Mouse (Mus musculus): ENCODE data around the gene Sfxn3. TPM values are rescaled to one million over a fixed set of nuclear protein-coding genes. Genes with fewer than 3 reads are reported as not detected.
"Not testable (repeated sequence)": the region's sequence is repeated elsewhere in the genome, so short reads cannot be mapped to it uniquely, and the experiment has no call there.

The Sfxn3 gene
- polyA plus RNA-seq, 1 experiment from 2014 or later, result 6.9 TPM

DNA sequence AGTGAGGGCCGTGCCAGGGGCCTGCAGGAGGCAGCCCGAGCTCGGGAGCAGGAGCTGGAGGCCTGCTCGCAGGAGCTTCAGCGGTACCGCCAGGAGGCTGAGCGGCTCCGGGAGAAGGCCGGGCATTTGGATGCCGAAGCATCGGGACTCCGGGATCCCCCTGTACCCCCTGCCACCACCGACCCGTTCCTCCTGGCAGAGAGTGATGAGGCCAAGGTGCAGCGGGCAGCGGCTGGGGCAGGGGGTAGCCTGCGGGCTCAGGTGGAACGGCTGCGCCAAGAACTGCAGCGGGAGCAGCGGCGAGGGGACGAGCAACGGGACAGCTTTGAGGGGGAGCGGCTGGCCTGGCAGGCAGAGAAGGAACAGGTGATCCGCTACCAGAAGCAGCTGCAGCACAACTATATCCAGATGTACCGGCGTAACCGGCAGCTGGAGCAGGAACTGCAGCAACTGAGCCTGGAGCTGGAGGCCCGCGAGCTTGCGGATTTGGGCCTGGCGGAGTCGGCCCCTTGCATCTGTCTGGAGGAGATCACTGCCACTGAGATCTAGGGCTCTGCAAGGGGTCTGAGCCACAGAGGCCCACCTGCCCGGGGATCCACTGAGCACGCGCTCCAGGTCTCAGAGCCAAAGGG is 21.2 kb upstream of the Sfxn3 start:
- Histone ChIP-seq H3K4me3 (no peak overlapping the region), H3K9me3 (no peaks in the 10 kb centered on the region), H3K27ac (no peak overlapping the region), H3K4me1 (peaks cover 49% of the 10 kb centered on the region), H3K36me3 (replicated peaks) (peaks cover 80% of the 10 kb centered on the region), H3K27me3 (ENCODE audit: poor library complexity, severe bottlenecking) (no peaks in the 10 kb centered on the region)
- DNase-seq (ENCODE audit: extremely low spot score, low spot score), result no peak
- WGBS, result 90% methylated on average over 37 of the region's 37 CpGs

GRCm38 (mm10) chr19:45026958-45027670 is 20.2 kb upstream of the Sfxn3 start:
- no peak overlapping the region for H3K27ac ChIP-seq
- no peaks in the 10 kb centered on the region for H3K27me3 ChIP-seq (ENCODE audit: poor library complexity, severe bottlenecking)
- H3K4me3 ChIP-seq, result no peak overlapping the region
- no peak for DNase-seq (ENCODE audit: extremely low spot score, low spot score)
- peaks cover 69% of the 10 kb centered on the region for H3K36me3 ChIP-seq (replicated peaks)
- 91% methylated on average over 6 of the region's 6 CpGs for WGBS
- H3K4me1 ChIP-seq, result peaks cover 48% of the 10 kb centered on the region
- H3K9me3 ChIP-seq, result no peaks in the 10 kb centered on the region

DNA sequence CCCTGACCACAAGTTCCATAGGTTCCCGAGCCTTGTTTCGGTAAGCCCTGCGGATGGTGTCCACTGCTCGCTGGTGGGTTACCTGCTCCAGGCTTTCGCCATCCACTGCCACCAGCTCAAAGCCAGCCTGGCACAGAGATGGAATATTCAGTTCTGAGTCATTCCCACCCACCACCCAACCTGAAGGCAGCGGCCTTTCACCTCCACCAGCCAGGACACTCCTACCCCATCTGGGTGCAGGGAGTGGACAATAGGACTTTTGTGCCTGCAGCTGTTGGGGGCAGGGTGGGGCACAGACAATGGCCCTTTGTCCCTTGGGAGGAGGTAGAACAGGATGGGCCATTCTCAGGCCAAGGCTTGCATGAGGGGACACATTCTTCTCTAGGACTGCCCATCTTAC is 19.5 kb upstream of the Sfxn3 start:
- H3K4me3 ChIP-seq, result no peak overlapping the region
- no peak for DNase-seq (ENCODE audit: extremely low spot score, low spot score)
- H3K4me1 ChIP-seq, result peaks cover 53% of the 10 kb centered on the region
- 83% methylated on average over 6 of the region's 6 CpGs for WGBS
- H3K9me3 ChIP-seq, result no peaks in the 10 kb centered on the region
- peaks cover 62% of the 10 kb centered on the region for H3K36me3 ChIP-seq (replicated peaks)
- H3K27me3 ChIP-seq (ENCODE audit: poor library complexity, severe bottlenecking), result peaks cover under 1% of the 10 kb centered on the region; the same call in 1 of the 2 replicates
- H3K27ac ChIP-seq, result peak overlapping the region; percentile 32; the same call in 1 of the 2 replicates

GRCm38 (mm10) chr19:45028746-45029145 is 18.6 kb upstream of the Sfxn3 start:
- 64% methylated on average over 19 of the region's 19 CpGs for WGBS
- Histone ChIP-seq H3K4me1 (peaks cover 60% of the 10 kb centered on the region), H3K27ac (peak overlapping the region; percentile 32), H3K4me3 (no peak overlapping the region), H3K27me3 (ENCODE audit: poor library complexity, severe bottlenecking) (peaks cover 4% of the 10 kb centered on the region; the same call in 1 of the 2 replicates), H3K36me3 (replicated peaks) (peaks cover 53% of the 10 kb centered on the region), H3K9me3 (no peaks in the 10 kb centered on the region)
- no peak for DNase-seq (ENCODE audit: extremely low spot score, low spot score)

GRCm38 (mm10) chr19:45029571-45029970 is 17.7 kb upstream of the Sfxn3 start:
- whole genome bisulfite sequencing, result 56% methylated on average over 9 of the region's 9 CpGs
- Histone ChIP-seq H3K27ac (no peak overlapping the region), H3K27me3 (ENCODE audit: poor library complexity, severe bottlenecking) (peaks cover 4% of the 10 kb centered on the region; the same call in 1 of the 2 replicates), H3K4me3 (no peak overlapping the region), H3K36me3 (replicated peaks) (peaks cover 44% of the 10 kb centered on the region), H3K4me1 (peaks cover 63% of the 10 kb centered on the region), H3K9me3 (no peaks in the 10 kb centered on the region)
- DNase-seq (ENCODE audit: extremely low spot score, low spot score), result no peak

- no peak overlapping the region for H3K4me3 ChIP-seq
- no peak overlapping the region for H3K27ac ChIP-seq
- H3K27me3 ChIP-seq (ENCODE audit: poor library complexity, severe bottlenecking), result peaks cover 4% of the 10 kb centered on the region; the same call in 1 of the 2 replicates
- no peaks in the 10 kb centered on the region for H3K9me3 ChIP-seq
- peaks cover 39% of the 10 kb centered on the region for H3K36me3 ChIP-seq (replicated peaks)
- 41% methylated on average over 8 of the region's 8 CpGs for WGBS
- DNase-seq (ENCODE audit: extremely low spot score, low spot score), result peak; percentile 70
- H3K4me1 ChIP-seq, result peaks cover 63% of the 10 kb centered on the region
Measured at GRCm38 (mm10) chr19:45030111-45030510, 17.2 kb upstream of the Sfxn3 start.

GRCm38 (mm10) chr19:45030746-45031693 is 16.3 kb upstream of the Sfxn3 start:
- Histone ChIP-seq H3K27me3 (ENCODE audit: poor library complexity, severe bottlenecking) (peaks cover 10% of the 10 kb centered on the region), H3K4me3 (peak overlapping the region; percentile 27; the same call in 1 of the 2 replicates), H3K9me3 (no peaks in the 10 kb centered on the region), H3K27ac (peak overlapping the region; percentile 27; the same call in 1 of the 2 replicates), H3K36me3 (replicated peaks) (peaks cover 30% of the 10 kb centered on the region), H3K4me1 (peaks cover 62% of the 10 kb centered on the region)
- DNase-seq (ENCODE audit: extremely low spot score, low spot score), result peak; percentile 79
- WGBS, result 41% methylated on average over 20 of the region's 20 CpGs

- 20% methylated on average over 4 of the region's 4 CpGs for WGBS
- H3K27ac ChIP-seq, result 0 out of 2 replicates have a peak overlapping the region, but pooled peaks have one; percentile 27
- peaks cover 17% of the 10 kb centered on the region for H3K27me3 ChIP-seq (ENCODE audit: poor library complexity, severe bottlenecking)
- DNase-seq (ENCODE audit: extremely low spot score, low spot score), result peak; percentile 75
- H3K9me3 ChIP-seq, result no peaks in the 10 kb centered on the region
- no peak overlapping the region for H3K4me3 ChIP-seq
- H3K36me3 ChIP-seq (replicated peaks), result peaks cover 22% of the 10 kb centered on the region
- peaks cover 58% of the 10 kb centered on the region for H3K4me1 ChIP-seq
Measured at GRCm38 (mm10) chr19:45031780-45032179, 15.5 kb upstream of the Sfxn3 start.

GRCm38 (mm10) chr19:45032570-45033332 is 14.6 kb upstream of the Sfxn3 start:
- peaks cover 23% of the 10 kb centered on the region for H3K27me3 ChIP-seq (ENCODE audit: poor library complexity, severe bottlenecking)
- H3K27ac ChIP-seq, result no peak overlapping the region
- no peaks in the 10 kb centered on the region for H3K9me3 ChIP-seq
- H3K4me1 ChIP-seq, result peaks cover 58% of the 10 kb centered on the region
- DNase-seq (ENCODE audit: extremely low spot score, low spot score), result no peak
- peaks cover 13% of the 10 kb centered on the region for H3K36me3 ChIP-seq (replicated peaks)
- WGBS, result 57% methylated on average over 17 of the region's 17 CpGs
- no peak overlapping the region for H3K4me3 ChIP-seq

GRCm38 (mm10) chr19:45036867-45037266 is 10.4 kb upstream of the Sfxn3 start:
- 27% methylated on average over 16 of the region's 16 CpGs for WGBS
- Histone ChIP-seq H3K9me3 (no peaks in the 10 kb centered on the region), H3K4me3 (no peak overlapping the region), H3K4me1 (peaks cover 42% of the 10 kb centered on the region), H3K27ac (peak overlapping the region; percentile 31; the same call in 1 of the 2 replicates), H3K36me3 (replicated peaks) (no peaks in the 10 kb centered on the region), H3K27me3 (ENCODE audit: poor library complexity, severe bottlenecking) (peaks cover 60% of the 10 kb centered on the region)
- no peak for DNase-seq (ENCODE audit: extremely low spot score, low spot score)

GRCm38 (mm10) chr19:45038198-45038597 is 9.1 kb upstream of the Sfxn3 start:
- H3K4me3 ChIP-seq; H3K9me3 ChIP-seq; H3K36me3 ChIP-seq (replicated peaks); DNase-seq (ENCODE audit: extremely low spot score, low spot score); H3K27ac ChIP-seq: not testable (repeated sequence)
- H3K27me3 ChIP-seq (ENCODE audit: poor library complexity, severe bottlenecking), result peaks cover 64% of the 10 kb centered on the region
- peaks cover 33% of the 10 kb centered on the region for H3K4me1 ChIP-seq
- WGBS, result 91% methylated on average over 7 of the region's 7 CpGs

- no peak overlapping the region for H3K4me3 ChIP-seq
- H3K9me3 ChIP-seq, result no peaks in the 10 kb centered on the region
- peaks cover 84% of the 10 kb centered on the region for H3K27me3 ChIP-seq (ENCODE audit: poor library complexity, severe bottlenecking)
- H3K36me3 ChIP-seq (replicated peaks), result no peaks in the 10 kb centered on the region
- H3K4me1 ChIP-seq, result peaks cover 27% of the 10 kb centered on the region
- 57% methylated on average over 13 of the region's 13 CpGs for WGBS
- H3K27ac ChIP-seq, result peak overlapping the region; percentile 30; the same call in 1 of the 2 replicates
- DNase-seq (ENCODE audit: extremely low spot score, low spot score), result no peak
Measured at GRCm38 (mm10) chr19:45040214-45040613, 7.1 kb upstream of the Sfxn3 start.
